Mouse (Mus musculus) CD4-positive, CD25-positive, alpha-beta regulatory T cell, adult 2 months (primary cell): ENCODE data around the gene Olfr766-ps1.
A peak's percentile ranks its signal among the peaks of the same experiment; 100 is the strongest.
"Not testable (repeated sequence)": the region's sequence is repeated elsewhere in the genome, so short reads cannot be mapped to it uniquely, and the experiment has no call there.

Experiments
- DNase-seq: peaks from one replicate; pipeline ENCODE4 v3.0.0-alpha.2; 2012; ENCODE audit warnings: low read depth, low spot score

Gene Olfr766-ps1

DNA sequence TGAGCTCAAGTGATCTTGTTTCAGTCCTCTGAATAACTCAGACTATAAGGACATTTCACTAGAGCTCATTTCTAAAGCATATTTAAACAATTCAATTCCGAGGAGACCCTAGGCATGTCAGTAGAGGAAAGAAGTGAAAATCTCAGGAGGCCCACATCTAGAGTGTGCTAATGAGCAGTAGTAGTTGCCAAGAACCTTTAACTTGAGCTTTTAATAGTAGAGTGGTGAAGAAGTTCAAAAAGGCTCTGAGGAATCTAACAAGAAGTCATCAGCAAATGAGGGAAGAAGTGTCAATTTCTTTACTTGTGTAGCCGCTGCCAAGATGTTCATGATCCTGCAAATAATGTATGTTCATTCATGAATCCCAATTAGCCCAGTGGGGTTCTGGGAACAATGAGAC lies at the start of gene Olfr766-ps1:
Olfr766-ps1 (minus strand) TSS at position 101 of the 400 bp plus-strand sequence.
- no peak for DNase-seq

DNA sequence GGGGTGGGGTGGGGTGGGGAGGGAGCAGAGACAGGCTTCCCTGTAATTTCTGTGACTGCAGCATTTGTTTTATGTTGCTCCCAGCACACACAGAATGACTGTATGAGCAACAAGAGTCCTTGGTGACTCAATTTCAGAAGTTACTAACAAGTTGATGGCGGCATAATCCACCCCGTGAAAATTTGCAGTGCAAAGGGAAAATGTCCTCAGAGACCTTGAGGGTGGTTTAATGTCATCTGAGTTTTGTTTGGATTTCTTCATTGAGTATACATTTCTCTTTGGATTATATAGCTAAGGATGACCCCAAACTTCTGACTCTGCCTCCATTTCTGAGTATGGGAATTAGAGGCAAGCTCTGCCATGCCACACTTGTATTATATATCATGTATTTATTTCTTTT lies 49.0 kb upstream of the Olfr766-ps1 start, which contains the start of gene Olfr769:
Olfr769 (minus strand) TSS at position 101 of the 400 bp plus-strand sequence.
- no peak for DNase-seq

DNA sequence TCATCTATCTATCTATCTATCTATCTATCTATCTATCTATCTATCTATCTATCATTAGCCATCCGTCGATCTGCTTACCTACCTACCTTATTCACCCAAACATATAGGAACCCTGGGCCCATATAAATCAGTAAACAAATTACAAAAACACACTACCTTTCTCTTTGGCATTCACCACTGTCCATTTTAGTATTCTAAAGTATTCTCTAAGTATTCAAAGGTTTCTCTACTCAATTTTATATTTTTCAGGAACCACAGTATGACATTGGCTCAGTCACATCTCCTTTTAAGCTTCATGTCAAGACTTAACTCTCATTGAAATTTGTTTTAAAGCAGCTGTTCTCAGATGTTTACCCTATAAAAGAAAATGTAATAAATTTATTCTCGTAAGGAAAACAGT lies 46.4 kb upstream of the Olfr766-ps1 start:
- DNase-seq = no peak

DNA sequence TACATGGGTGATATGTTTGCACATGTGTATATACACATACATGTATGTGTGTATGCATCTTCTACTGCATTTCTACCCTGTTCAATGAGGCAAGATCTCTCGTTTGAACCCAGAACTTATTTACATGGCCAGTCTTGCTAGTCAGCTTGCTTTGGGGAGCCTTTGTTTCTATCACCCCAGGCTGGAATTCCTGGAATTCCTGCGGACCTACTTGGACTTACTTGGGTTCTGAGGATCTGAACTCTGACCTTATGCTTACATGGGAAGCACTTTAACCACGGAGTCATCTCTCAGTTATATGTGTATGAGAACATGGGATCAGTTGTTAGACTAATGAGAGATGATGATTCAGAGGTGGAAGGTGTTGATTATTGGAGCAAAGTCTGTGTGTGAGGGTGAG lies 32.5 kb upstream of the Olfr766-ps1 start:
- no peak for DNase-seq

DNA sequence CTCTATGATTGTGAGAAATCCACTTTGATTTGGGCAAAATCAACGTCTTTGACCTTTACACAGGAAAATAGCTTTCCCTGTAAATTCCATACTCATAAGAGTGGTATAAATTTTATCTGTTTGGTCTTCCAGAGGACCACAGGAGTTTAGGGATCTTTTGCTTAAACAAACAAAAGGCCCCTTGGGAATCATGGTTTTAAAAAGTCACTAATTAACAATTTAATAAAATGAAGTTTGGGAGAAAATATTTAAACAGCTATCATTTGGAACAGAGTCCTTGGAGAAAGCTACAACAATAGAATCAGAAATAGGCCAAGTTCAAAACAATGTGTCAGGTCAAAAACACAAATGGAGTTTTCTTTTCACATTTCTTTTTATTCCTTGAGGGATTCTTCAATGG lies 30.5 kb upstream of the Olfr766-ps1 start, which contains the start of gene Olfr768:
Olfr768 (minus strand) TSS at position 101 of the 400 bp plus-strand sequence.
- DNase-seq = no peak

DNA sequence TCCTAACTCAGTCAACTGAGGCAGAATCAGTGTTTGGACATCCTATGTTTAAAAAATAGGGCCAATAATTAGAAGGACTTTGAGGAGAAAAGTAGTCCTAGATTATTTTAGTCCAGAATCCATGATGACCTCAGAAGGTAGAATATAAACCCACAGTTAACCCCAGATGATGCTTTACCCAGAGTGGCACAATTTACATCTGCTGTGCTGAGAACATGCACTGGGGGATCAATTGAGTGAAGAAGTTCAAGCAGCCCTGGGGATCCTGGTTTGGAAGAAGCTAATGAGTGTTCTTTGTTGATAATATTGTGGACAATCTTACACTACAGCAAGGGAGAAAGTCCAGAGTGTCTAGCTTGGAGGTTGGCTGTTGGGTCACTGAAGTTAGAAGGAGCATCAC lies 14.0 kb upstream of the Olfr766-ps1 start, which contains the start of gene Olfr767:
Olfr767 (minus strand) TSS at position 101 of the 400 bp plus-strand sequence.
- not testable (repeated sequence) for DNase-seq

DNA sequence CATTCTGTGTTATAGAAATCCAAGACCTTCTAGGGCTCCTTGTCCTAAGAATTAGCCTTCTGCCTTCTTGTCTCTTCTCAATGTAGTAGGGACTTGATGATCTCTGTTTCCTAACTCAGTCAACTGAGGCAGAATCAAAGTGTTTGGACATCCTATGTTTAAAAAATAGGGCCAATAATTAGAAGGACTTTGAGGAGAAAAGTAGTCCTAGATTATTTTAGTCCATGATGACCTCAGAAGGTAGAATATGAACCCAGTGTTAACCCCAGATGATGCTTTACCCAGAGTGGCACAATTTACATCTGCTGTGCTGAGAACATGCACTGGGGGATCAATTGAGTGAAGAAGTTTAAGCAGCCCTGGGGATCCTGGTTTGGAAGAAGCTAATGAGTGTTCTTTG lies 18.9 kb downstream of the Olfr766-ps1 start, which contains the start of gene Olfr765:
Olfr765 (minus strand) TSS at position 101 of the 400 bp plus-strand sequence.
- not testable (repeated sequence) for DNase-seq

DNA sequence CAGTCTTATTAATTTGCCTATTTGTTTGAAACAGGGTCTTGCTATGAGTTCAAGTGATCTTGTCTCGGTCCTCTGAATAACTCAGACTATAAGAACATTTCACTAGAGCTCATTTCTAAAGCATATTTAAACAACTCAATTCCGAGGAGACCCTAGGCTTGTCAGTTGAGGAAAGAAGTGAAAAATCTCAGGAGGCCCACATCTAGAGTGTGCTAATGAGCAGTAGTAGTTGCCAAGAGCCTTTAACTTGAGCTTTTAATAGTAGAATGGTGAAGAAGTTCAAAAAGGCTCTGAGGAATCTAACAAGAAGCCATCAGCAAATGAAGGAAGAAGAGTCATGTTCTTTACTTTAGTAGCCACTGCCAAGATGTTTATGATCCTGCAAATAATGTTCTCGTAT lies 29.0 kb downstream of the Olfr766-ps1 start, which contains the start of gene Olfr764-ps1:
Olfr764-ps1 (minus strand) TSS at position 101 of the 400 bp plus-strand sequence.
- DNase-seq = no peak

DNA sequence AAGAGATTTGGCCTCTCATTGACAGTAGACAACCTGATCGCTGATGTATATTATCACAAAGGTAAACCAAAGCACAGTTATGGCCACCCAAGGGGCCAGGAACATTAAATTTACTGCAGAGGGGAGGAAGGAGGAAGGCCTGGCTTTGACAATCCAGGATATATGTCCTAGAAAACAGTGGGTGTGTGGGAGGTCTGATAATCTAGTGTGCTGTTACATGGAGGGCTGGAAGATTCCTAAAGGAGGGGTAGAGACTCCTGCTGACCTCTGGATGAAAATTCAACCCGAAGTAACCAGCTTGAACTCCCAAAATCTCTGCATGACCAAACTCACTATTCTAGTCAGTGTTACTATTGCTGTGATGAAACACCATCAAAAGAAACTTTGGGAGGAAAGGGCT lies 40.4 kb downstream of the Olfr766-ps1 start:
- DNase-seq = no peak

DNA sequence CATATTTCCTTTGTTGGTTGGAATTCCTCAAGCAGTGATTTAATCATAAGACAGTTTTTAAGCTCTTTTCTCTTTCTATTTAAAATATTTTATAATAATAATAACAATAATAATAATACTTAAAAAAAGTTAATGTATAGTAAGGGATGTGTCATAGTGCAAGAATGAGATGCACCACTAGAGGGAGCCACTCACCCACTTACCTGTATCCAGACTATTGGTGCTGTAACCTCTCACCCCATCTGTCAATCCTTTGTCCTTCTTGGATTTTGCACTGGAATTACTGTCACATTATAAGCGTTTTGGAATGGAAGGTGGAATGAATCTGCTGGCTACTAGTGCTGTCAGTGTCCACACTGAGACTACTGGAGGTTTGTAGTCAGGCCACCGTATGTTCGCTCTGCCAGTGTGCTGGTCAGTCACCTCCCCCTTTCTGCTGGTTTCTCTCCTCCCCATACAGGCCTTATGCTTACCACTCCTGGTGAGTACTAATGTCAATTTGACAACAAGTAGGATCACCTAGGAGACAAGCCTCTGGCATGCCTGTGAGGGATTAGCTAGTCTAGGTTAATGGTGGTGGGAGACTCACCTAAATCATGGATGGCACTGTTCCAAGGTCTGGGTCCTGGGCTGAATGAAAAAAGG lies 42.6 kb downstream of the Olfr766-ps1 start:
- DNase-seq = peak; percentile 59

DNA sequence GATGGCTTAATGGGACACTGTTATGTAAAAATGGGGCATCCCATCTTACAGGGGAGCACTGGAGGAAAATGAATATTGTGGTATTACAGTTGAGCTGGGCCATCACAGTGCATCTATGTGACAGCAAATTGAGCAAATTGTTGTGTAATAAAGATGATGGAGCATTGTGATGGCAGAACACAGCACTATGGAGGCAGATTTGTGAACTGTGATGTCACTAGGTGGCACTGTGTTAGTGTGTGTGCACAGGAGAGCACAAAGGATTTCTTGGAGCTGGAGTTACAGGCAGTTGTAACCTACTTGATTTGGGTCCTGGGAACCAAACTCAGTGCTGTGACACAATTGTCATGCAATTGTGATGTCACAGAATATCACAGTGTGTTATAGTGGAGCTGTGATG lies 45.5 kb downstream of the Olfr766-ps1 start:
- DNase-seq = no peak

DNA sequence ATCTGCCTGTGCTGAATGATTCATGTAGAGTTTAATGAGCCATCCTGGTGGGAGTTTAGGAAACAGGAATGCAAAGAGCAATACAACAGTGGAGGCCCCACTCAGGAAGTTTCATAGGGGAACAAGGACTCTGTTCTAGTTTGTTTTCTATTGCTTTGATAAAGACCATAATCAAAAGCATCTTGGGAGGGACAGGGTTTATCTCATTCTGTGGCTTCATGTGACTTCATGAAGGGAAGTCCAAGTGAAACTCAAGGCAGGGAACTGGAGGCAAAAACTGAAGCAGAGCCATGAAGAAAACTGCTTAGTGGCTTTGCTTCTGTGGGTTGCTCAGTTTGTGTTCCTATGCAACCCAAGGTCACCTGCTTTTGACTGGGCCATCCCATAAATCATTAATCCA lies 54.3 kb downstream of the Olfr766-ps1 start:
- DNase-seq = no peak
